9 mouse cellular contexts compared by ENCODE assay signal in genomic region chr6:120301137-120301536, GRCm38 (mm10). TPM values are rescaled to one million over a fixed set of nuclear protein-coding genes. Genes with fewer than 3 reads are reported as not detected.
DNase-seq lines count a peak whose midpoint lies in the region; ATAC-seq and TF ChIP-seq lines count a peak whose summit lies in the region.
"Had no signal": no experiment of that assay in that cellular context is flagged by ENCODE, and none has a peak within 500 bp of the region (broad histone marks: within the 10 kb centered on the region; RNA-seq: fewer than 3 reads in every experiment).

No protein-coding gene starts in this region.

- no peak overlapping the region for H3K27ac ChIP-seq in neural tube, embryonic 11.5 days (ENCODE audit: low read depth, low read length)
- H3K27ac ChIP-seq in bone marrow, adult 2 months (ENCODE audit: control insufficient read depth, insufficient read depth, low read depth, low read length, poor library complexity): no peak overlapping the region
- H3K27ac ChIP-seq in stomach, embryonic 14.5 days (ENCODE audit: low read length): no peak overlapping the region

- no peak for ATAC-seq in neural tube, embryonic 11.5 days (ENCODE audit: insufficient read depth, low FRiP score, low TSS enrichment)
- peak; percentile 63; the same call in 1 of the 2 replicates for ATAC-seq in stomach, embryonic 14.5 days (ENCODE audit: insufficient number of reproducible peaks, insufficient read depth, low FRiP score, low read depth)

- H3K36me3 ChIP-seq in neural tube, embryonic 11.5 days (ENCODE audit: control insufficient read depth, insufficient read depth, low read length): no peaks in the 10 kb centered on the region
- no peaks in the 10 kb centered on the region for H3K36me3 ChIP-seq in stomach, embryonic 14.5 days (ENCODE audit: control insufficient read depth, insufficient read depth, low read length)

- H3K9me3 ChIP-seq in neural tube, embryonic 11.5 days (ENCODE audit: control insufficient read depth, low read length): no peaks in the 10 kb centered on the region
- H3K9me3 ChIP-seq in stomach, embryonic 14.5 days (ENCODE audit: control insufficient read depth, low read depth, low read length): no peaks in the 10 kb centered on the region

- 40% methylated on average over 6 of the region's 6 CpGs for WGBS in neural tube, embryonic 11.5 days
- 28% methylated on average over 6 of the region's 6 CpGs for WGBS in bone marrow, adult 2 months
- 21% methylated on average over 6 of the region's 6 CpGs for WGBS in stomach, embryonic 14.5 days

- no peak overlapping the region for H3K4me3 ChIP-seq in neural tube, embryonic 11.5 days (ENCODE audit: low read depth, low read length)
- no peak overlapping the region for H3K4me3 ChIP-seq in bone marrow, adult 2 months (replicated peaks; ENCODE audit: control insufficient read depth, low read depth, low read length)
- H3K4me3 ChIP-seq in stomach, embryonic 14.5 days (ENCODE audit: low read depth, low read length): no peak overlapping the region
- H3K4me3 ChIP-seq: myocyte had no signal

- no peak for TF ChIP-seq POLR2A in bone marrow, adult 2 months (IDR thresholded peaks at IDR 0.05; ENCODE audit: borderline replicate concordance, control insufficient read depth, low read depth, low read length)

- peak; percentile 8; the same call in 1 of the 2 replicates for TF ChIP-seq CTCF in bone marrow, adult 2 months (IDR thresholded peaks at IDR 0.05; ENCODE audit: control insufficient read depth, insufficient read depth, low read length)

- peak; percentile 56 for DNase-seq in neural tube, embryonic 11.5 days (ENCODE audit: low spot score)
- no peak for DNase-seq in neural tube, embryonic 10.5 days (ENCODE audit: extremely low spot score, low spot score)
- peak; percentile 8 to 42 for DNase-seq in frontal cortex, postnatal 14 days (ENCODE audit: low spot score in 2 of 2)
- peak; percentile 62 to 63 for DNase-seq in kidney, postnatal 25 days
- DNase-seq in lung, postnatal 14 days: peak; percentile 36
- DNase-seq in spleen, adult 18-20 months: no peak

- H3K4me1 ChIP-seq in neural tube, embryonic 11.5 days (ENCODE audit: control insufficient read depth, insufficient read depth, low read length): no peaks in the 10 kb centered on the region
- no peaks in the 10 kb centered on the region for H3K4me1 ChIP-seq in bone marrow, adult 2 months (ENCODE audit: control insufficient read depth, insufficient read depth, low read length)
- H3K4me1 ChIP-seq in stomach, embryonic 14.5 days (ENCODE audit: control insufficient read depth, insufficient read depth, low read length): no peaks in the 10 kb centered on the region

- no peaks in the 10 kb centered on the region for H3K27me3 ChIP-seq in neural tube, embryonic 11.5 days (ENCODE audit: control insufficient read depth, insufficient read depth, low read length)
- H3K27me3 ChIP-seq in stomach, embryonic 14.5 days (ENCODE audit: control insufficient read depth, insufficient read depth, low read length): no peaks in the 10 kb centered on the region

- no peak overlapping the region for H3K9ac ChIP-seq in neural tube, embryonic 11.5 days (ENCODE audit: low read length)
- H3K9ac ChIP-seq in stomach, embryonic 14.5 days (replicated peaks; ENCODE audit: low read depth, low read length): no peak overlapping the region

- H3K4me2 ChIP-seq in neural tube, embryonic 11.5 days (ENCODE audit: low read depth): no peak overlapping the region
- no peak overlapping the region for H3K4me2 ChIP-seq in stomach, embryonic 14.5 days (replicated peaks; ENCODE audit: low read depth, low read length)

RNA-seq across cellular contexts. Expression of gene B4galnt3, which starts 6.8 kb away (rescaled TPM):
- 0.07 and 0.15 TPM in 2 replicates for polyA plus RNA-seq in neural tube, embryonic 11.5 days (2014; fragmentation: Nextera tagmentation; extraction: Ambion mirVana)
- polyA plus RNA-seq in bone marrow, adult 2 months (2011; ENCODE audit: insufficient read depth, insufficient read length, low replicate concordance, missing spikeins): 1.0 TPM in 1 of 2 replicates, not detected in the other
- 0.09 and 0.22 TPM in 2 replicates for polyA plus RNA-seq in stomach, embryonic 14.5 days (2014; fragmentation: Nextera tagmentation; extraction: Ambion mirVana)

RNA-seq across cellular contexts. Expression of gene D330020A13Rik, which starts 7.0 kb away (rescaled TPM):
- polyA plus RNA-seq in neural tube, embryonic 11.5 days (2014; fragmentation: Nextera tagmentation; extraction: Ambion mirVana): not detected in 2 replicates
- polyA plus RNA-seq in bone marrow, adult 2 months (2011; ENCODE audit: insufficient read depth, insufficient read length, low replicate concordance, missing spikeins): not detected in 2 replicates
- not detected in 2 replicates for polyA plus RNA-seq in stomach, embryonic 14.5 days (2014; fragmentation: Nextera tagmentation; extraction: Ambion mirVana)

Comparison
In these comparisons a context has a peak if more than half of its experiments do, and no peak if none do; other contexts are left out.
1. DNase-seq: peak in neural tube, embryonic 11.5 days (single experiment), frontal cortex, postnatal 14 days (2 of 2), kidney, postnatal 25 days (2 of 2) and lung, postnatal 14 days (single experiment); none in neural tube, embryonic 10.5 days (single experiment) and spleen, adult 18-20 months (0 of 2).